Mouse (Mus musculus) retina, postnatal 1 day (tissue): ENCODE measurements around the gene Gcnt4.

Experiments used
- DNase-seq: peaks from one replicate; pipeline ENCODE4 v3.0.0-alpha.2; 2012

Gcnt4 gene

DNA sequence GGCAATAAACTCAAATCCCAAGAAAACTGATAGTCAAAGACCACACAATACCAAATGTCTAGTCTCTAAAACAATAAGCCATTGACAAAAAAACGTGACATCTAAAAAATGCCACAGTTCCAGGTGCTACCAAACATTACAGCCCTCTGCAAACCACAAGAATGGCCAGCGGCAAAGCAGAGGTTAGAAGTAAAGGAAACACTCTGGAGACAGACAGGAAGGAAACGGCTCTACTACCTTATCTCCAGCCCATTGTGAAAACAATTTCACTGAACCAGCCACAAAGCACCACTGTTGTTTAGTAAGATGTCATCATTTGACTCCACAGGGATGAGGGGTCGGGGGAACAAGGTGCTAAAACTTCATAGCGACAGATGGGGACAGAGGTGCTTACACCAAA, 70.8 kb downstream of the Gcnt4 start:
- no peak for DNase-seq

DNA sequence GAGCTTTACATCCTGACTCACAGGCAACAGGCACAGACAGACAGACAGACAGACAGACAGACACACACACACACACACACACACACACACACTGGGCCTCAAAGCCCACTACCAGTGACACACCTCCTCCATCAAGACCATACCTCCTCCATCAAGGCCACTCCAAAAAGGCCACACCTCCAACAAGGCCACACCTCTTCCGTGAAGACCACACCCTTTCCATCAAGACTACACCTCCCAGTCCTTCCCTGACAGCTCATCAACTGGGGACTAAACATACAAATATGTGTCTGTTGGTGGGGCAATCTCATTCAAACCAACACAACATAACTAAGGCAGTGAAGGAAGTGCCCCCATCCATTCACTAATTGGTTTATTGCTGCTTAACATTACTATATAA, 72.6 kb downstream of the Gcnt4 start:
- no peak for DNase-seq
